Mouse (Mus musculus): Measurements from ENCODE around the gene Gm47995. TPM values are rescaled to one million over a fixed set of nuclear protein-coding genes. Genes with fewer than 3 reads are reported as not detected.

Gm47995 gene
- total and polyA plus RNA-seq, 3 experiments = not detected

GRCm38 (mm10) chr1:151216417-151216816, 18.2 kb downstream of the Gm47995 start:
- no peak for TF ChIP-seq MAX (IDR thresholded peaks at IDR 0.05; ENCODE audit: low read length)
- no peak for TF ChIP-seq ZKSCAN1 (IDR thresholded peaks at IDR 0.05; ENCODE audit: borderline replicate concordance, low read depth, low read length)
- no peak for TF ChIP-seq MEF2A (IDR thresholded peaks at IDR 0.05; ENCODE audit: borderline replicate concordance, low read depth, low read length)
- TF ChIP-seq NRF1 (IDR thresholded peaks at IDR 0.05; ENCODE audit: low read depth, low read length) = no peak
- no peak for TF ChIP-seq USF2 (conservative IDR thresholded peaks at IDR 0.05; ENCODE audit: low read depth, low read length)
- no peak for TF ChIP-seq JUND (conservative IDR thresholded peaks at IDR 0.05; ENCODE audit: low read depth, low read length)
- no peak for TF ChIP-seq TCF12 (IDR thresholded peaks at IDR 0.05; ENCODE audit: low read depth, low read length)
- no peak for TF ChIP-seq MYC (IDR thresholded peaks at IDR 0.05; ENCODE audit: low read depth, low read length)
- Histone ChIP-seq H3K4me1 (ENCODE audit: control insufficient read depth in 1 of 2, insufficient read depth in 2 of 2) (peaks cover 2 to 22% of the 10 kb centered on the region in 2 experiments; a peak in 2 of 4 replicates), H3K27me3 (replicated peaks) (no peaks in the 10 kb centered on the region), H3K27ac (ENCODE audit: insufficient read depth, low read depth) (no peak overlapping the region), H3K4me3 (replicated peaks in 1 of 3; ENCODE audit: low read depth in 2 of 3, low read length in 2 of 3, poor library complexity in 1 of 3) (no peak overlapping the region), H3K4me2 (ENCODE audit: insufficient read depth, low read depth, poor library complexity, severe bottlenecking) (no peak overlapping the region), H3K79me2 (replicated peaks; ENCODE audit: control insufficient read depth, extremely low read depth, insufficient read depth, poor library complexity, severe bottlenecking) (no peaks in the 10 kb centered on the region), H3K36me3 (replicated peaks in 1 of 2; ENCODE audit: control insufficient read depth in 1 of 2, insufficient read depth in 1 of 2, low read length in 1 of 2) (no peaks in the 10 kb centered on the region), H3K9ac (ENCODE audit: insufficient read depth, low read depth) (no peak overlapping the region), H3K9me3 (replicated peaks; ENCODE audit: low read length) (no peaks in the 10 kb centered on the region)
- dilution Hi-C loops (cut with MboI; ENCODE audit: extremely low pct_ligation_motif_present, extremely low pct_unique_long_range_greater_than_20kb, low sequenced_read_pairs) (no loop called here), in situ Hi-C loops (cut with MboI; ENCODE audit: low pct_ligation_motif_present, low pct_unique_long_range_greater_than_20kb, low sequenced_read_pairs) (no loop called here)
- no peak for DNase-seq (ENCODE audit: extremely low read depth)

DNA sequence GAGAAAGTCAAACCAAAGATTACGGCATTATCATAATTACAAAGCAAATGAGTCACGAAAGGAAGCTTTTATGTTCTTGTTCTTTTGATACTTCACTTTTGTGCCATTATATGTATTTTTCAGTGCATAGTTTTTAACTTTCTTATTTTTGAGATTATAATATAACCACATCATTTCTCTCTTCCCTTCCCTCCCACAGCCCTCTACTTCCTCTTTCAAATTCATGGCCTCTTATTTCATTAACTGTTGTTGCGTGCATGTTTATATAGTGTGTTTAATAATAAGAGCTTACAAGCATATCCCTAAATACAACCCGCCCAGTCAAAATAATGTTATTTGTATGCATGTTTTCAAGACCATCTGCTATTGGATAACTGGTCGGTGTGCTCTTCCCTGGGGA, 20.8 kb downstream of the Gm47995 start:
- no peaks in the 10 kb centered on the region for H3K27me3 ChIP-seq (replicated peaks)
- H3K9me3 ChIP-seq (replicated peaks; ENCODE audit: low read length) = no peaks in the 10 kb centered on the region
- H3K4me2 ChIP-seq (ENCODE audit: insufficient read depth, low read depth, poor library complexity, severe bottlenecking) = no peak overlapping the region
- H3K36me3 ChIP-seq (replicated peaks in 1 of 2; ENCODE audit: control insufficient read depth in 1 of 2, insufficient read depth in 1 of 2, low read length in 1 of 2) = no peaks in the 10 kb centered on the region
- H3K9ac ChIP-seq (ENCODE audit: insufficient read depth, low read depth) = no peak overlapping the region
- in situ Hi-C loops (cut with MboI; ENCODE audit: low pct_ligation_motif_present, low pct_unique_long_range_greater_than_20kb, low sequenced_read_pairs) (no loop called here), dilution Hi-C loops (cut with MboI; ENCODE audit: extremely low pct_ligation_motif_present, extremely low pct_unique_long_range_greater_than_20kb, low sequenced_read_pairs) (no loop called here)
- peaks cover 2 to 35% of the 10 kb centered on the region in 2 experiments; a peak in 2 of 4 replicates for H3K4me1 ChIP-seq (ENCODE audit: control insufficient read depth in 1 of 2, insufficient read depth in 2 of 2)
- H3K79me2 ChIP-seq (replicated peaks; ENCODE audit: control insufficient read depth, extremely low read depth, insufficient read depth, poor library complexity, severe bottlenecking) = no peaks in the 10 kb centered on the region
- H3K27ac ChIP-seq (ENCODE audit: insufficient read depth, low read depth) = no peak overlapping the region
- TF ChIP-seq USF1 (IDR thresholded peaks at IDR 0.05; ENCODE audit: low read depth, low read length) (no peak), RCOR1 (conservative IDR thresholded peaks at IDR 0.05; ENCODE audit: low read depth, low read length) (no peak), MEF2A (IDR thresholded peaks at IDR 0.05; ENCODE audit: borderline replicate concordance, low read depth, low read length) (no peak), CHD1 (IDR thresholded peaks at IDR 0.05; ENCODE audit: low read depth, low read length) (no peak), JUND (conservative IDR thresholded peaks at IDR 0.05; ENCODE audit: low read depth, low read length) (no peak), MAFK (IDR thresholded peaks at IDR 0.05; ENCODE audit: insufficient replicate concordance, low read length) (no peak), CTCF (conservative IDR thresholded peaks at IDR 0.05 in 1 of 2, IDR thresholded peaks at IDR 0.05 in 1 of 2; ENCODE audit: low read depth in 2 of 2, low read length in 2 of 2) (no peak), ETS1 (conservative IDR thresholded peaks at IDR 0.05; ENCODE audit: low read depth, low read length) (no peak), SMC3 (IDR thresholded peaks at IDR 0.05; ENCODE audit: low read depth, low read length) (no peak), MAX (IDR thresholded peaks at IDR 0.05; ENCODE audit: low read length) (no peak), E2F4 (IDR thresholded peaks at IDR 0.05; ENCODE audit: insufficient replicate concordance, low read depth, low read length) (no peak), ZNF384 (IDR thresholded peaks at IDR 0.05; ENCODE audit: low read depth, low read length) (no peak), ZC3H11A (IDR thresholded peaks at IDR 0.05; ENCODE audit: low read depth, low read length) (no peak), UBTF (IDR thresholded peaks at IDR 0.05; ENCODE audit: low read depth, low read length) (no peak), MXI1 (IDR thresholded peaks at IDR 0.05; ENCODE audit: low read depth, low read length) (no peak), TBP (conservative IDR thresholded peaks at IDR 0.05; ENCODE audit: low read depth, low read length) (no peak), HCFC1 (IDR thresholded peaks at IDR 0.05; ENCODE audit: low read depth, low read length) (no peak), TCF12 (IDR thresholded peaks at IDR 0.05; ENCODE audit: low read depth, low read length) (no peak), EP300 (IDR thresholded peaks at IDR 0.05; ENCODE audit: low read length) (no peak)
- no peak for DNase-seq (ENCODE audit: extremely low read depth)
- no peak overlapping the region for H3K4me3 ChIP-seq (replicated peaks in 1 of 3; ENCODE audit: low read depth in 2 of 3, low read length in 2 of 3, poor library complexity in 1 of 3)

Data from CH12.LX (cell line).